Mouse (Mus musculus) ES-Bruce4 (cell line): Measurements from ENCODE around the gene Fam168a.
"Not testable (repeated sequence)": the region's sequence is repeated elsewhere in the genome, so short reads cannot be mapped to it uniquely, and the experiment has no call there.

Experiments used
- CTCF ChIP-seq: IDR thresholded peaks from one replicate; pipeline ENCODE4 v1.8.1; 2011; ENCODE audit warnings: low read depth, low read length
- EP300 ChIP-seq: IDR thresholded peaks from 2 replicates; pipeline ENCODE4 v1.6.1; 2011; ENCODE audit warnings: low read depth, low read length; ENCODE audit not compliant: insufficient read depth
- POLR2A ChIP-seq: IDR thresholded peaks from one replicate; pipeline ENCODE4 v1.8.1; 2011; ENCODE audit warnings: low read length; ENCODE audit not compliant: insufficient read depth

- TF ChIP-seq CTCF, POLR2A, EP300: not testable (repeated sequence)
Measured at GRCm38 (mm10) chr7:100734905-100735304, 28.5 kb downstream of the Fam168a start.
